Mouse (Mus musculus) neural tube, embryonic 11.5 days (tissue): Measurements from ENCODE around the gene Epc2. TPM values are rescaled to one million over a fixed set of nuclear protein-coding genes. Genes with fewer than 3 reads are reported as not detected.
"Not testable (repeated sequence)": the region's sequence is repeated elsewhere in the genome, so short reads cannot be mapped to it uniquely, and the experiment has no call there.

Source experiments
- ATAC-seq: fragments of 200-750 bp; cut with Nextera tagmentation; 2 replicates; pipeline ENCODE4 v1.8.0; 2017; ENCODE audit warnings: moderate number of reproducible peaks, mild to moderate bottlenecking, moderate TSS enrichment, moderate library complexity; ENCODE audit not compliant: insufficient read depth, low FRiP score, low TSS enrichment
- DNase-seq: peaks from one replicate; pipeline ENCODE4 v3.0.0-alpha.2; 2015; ENCODE audit warnings: low spot score
- H3K27ac ChIP-seq: fragments of 300-500 bp; sonication (generic); 2 replicates; pipeline ENCODE4 v1.5.1; 2014; ENCODE audit warnings: low read depth, mild to moderate bottlenecking, low read length
- H3K27me3 ChIP-seq: fragments of 300-500 bp; sonication (generic); 2 replicates; pipeline ENCODE4 v1.6.1; 2014; ENCODE audit warnings: mild to moderate bottlenecking, low read length, mixed read lengths; ENCODE audit not compliant: control insufficient read depth, insufficient read depth
- H3K36me3 ChIP-seq: fragments of 300-500 bp; sonication (generic); 2 replicates; pipeline ENCODE4 v1.6.1; 2014; ENCODE audit warnings: mild to moderate bottlenecking, low read length, moderate library complexity, mixed read lengths; ENCODE audit not compliant: control insufficient read depth, insufficient read depth
- H3K4me1 ChIP-seq: fragments of 300-500 bp; sonication (generic); 2 replicates; pipeline ENCODE4 v1.6.1; 2014; ENCODE audit warnings: low read length, mixed read lengths; ENCODE audit not compliant: control insufficient read depth, insufficient read depth
- H3K4me2 ChIP-seq: fragments of 300-500 bp; sonication (generic); 2 replicates; pipeline ENCODE4 v1.6.1; 2014; ENCODE audit warnings: low read depth, mild to moderate bottlenecking, moderate library complexity
- H3K4me3 ChIP-seq: fragments of 300-500 bp; sonication (generic); 2 replicates; pipeline ENCODE4 v1.5.1; 2014; ENCODE audit warnings: low read depth, low read length
- H3K9ac ChIP-seq: fragments of 300-500 bp; sonication (generic); 2 replicates; pipeline ENCODE4 v1.6.1; 2014; ENCODE audit warnings: mild to moderate bottlenecking, low read length
- H3K9me3 ChIP-seq: fragments of 300-500 bp; sonication (generic); 2 replicates; pipeline ENCODE4 v1.6.1; 2016; ENCODE audit warnings: low read length; ENCODE audit not compliant: control insufficient read depth
- WGBS: fragments of 180-500 bp; shearing (Covaris S2); extraction: QIAGEN DNeasy Blood & Tissue Kit; methylation state at CpG from one replicate; pipeline ENCODE4 v1.1.7; 2014; 5-methylcytosine and 5-hydroxymethylcytosine counted together
- polyA plus RNA-seq: library from polyadenylated mRNA; unstranded; fragments of >200 nt; fragmentation: Nextera tagmentation; extraction: Ambion mirVana; gene quantifications from 2 replicates; pipeline ENCODE4 v1.2.1, GENCODE M21; 2014

Gene Epc2
- polyA plus RNA-seq, 1 experiment from 2014 or later = 11.1 TPM

- 56% methylated on average over 3 of the region's 3 CpGs for WGBS
- peak; percentile 46 for DNase-seq
Measured at GRCm38 (mm10) chr2:49503596-49503995, 52.3 kb downstream of the Epc2 start.

GRCm38 (mm10) chr2:49505151-49505550 is 53.9 kb downstream of the Epc2 start:
- H3K4me1 ChIP-seq, H3K9me3 ChIP-seq, H3K4me2 ChIP-seq, H3K27me3 ChIP-seq, H3K36me3 ChIP-seq, ATAC-seq, H3K4me3 ChIP-seq, H3K27ac ChIP-seq, DNase-seq, H3K9ac ChIP-seq: not testable (repeated sequence)
- WGBS = 90% methylated on average over 1 of the region's 1 CpGs

More at GRCm38 (mm10) chr2:49503596-49503995, 52.3 kb downstream of the Epc2 start:
- Histone ChIP-seq H3K4me2 (no peak overlapping the region), H3K36me3 (no peaks in the 10 kb centered on the region), H3K9ac (no peak overlapping the region), H3K27ac (no peak overlapping the region), H3K4me3 (no peak overlapping the region), H3K27me3 (no peaks in the 10 kb centered on the region), H3K4me1 (no peaks in the 10 kb centered on the region), H3K9me3 (no peaks in the 10 kb centered on the region)
- ATAC-seq = no peak

GRCm38 (mm10) chr2:49510832-49511231 is 59.5 kb downstream of the Epc2 start:
- DNase-seq (no peak), ATAC-seq (no peak)
- Histone ChIP-seq H3K9me3 (no peaks in the 10 kb centered on the region), H3K36me3 (no peaks in the 10 kb centered on the region), H3K4me1 (no peaks in the 10 kb centered on the region; the same call in 1 of the 2 replicates), H3K27ac (no peak overlapping the region), H3K27me3 (no peaks in the 10 kb centered on the region), H3K4me3 (no peak overlapping the region), H3K9ac (no peak overlapping the region), H3K4me2 (no peak overlapping the region)
- 21% methylated on average over 1 of the region's 1 CpGs for WGBS

- Histone ChIP-seq H3K36me3 (no peaks in the 10 kb centered on the region), H3K27me3 (no peaks in the 10 kb centered on the region), H3K9me3 (no peaks in the 10 kb centered on the region), H3K9ac (no peak overlapping the region), H3K4me3 (no peak overlapping the region), H3K4me2 (no peak overlapping the region), H3K4me1 (no peaks in the 10 kb centered on the region), H3K27ac (no peak overlapping the region)
- ATAC-seq = no peak
- no peak for DNase-seq
- WGBS = 68% methylated on average over 2 of the region's 2 CpGs
Measured at GRCm38 (mm10) chr2:49516011-49516410, 64.7 kb downstream of the Epc2 start.

GRCm38 (mm10) chr2:49520409-49520808 is 69.1 kb downstream of the Epc2 start:
- Histone ChIP-seq H3K4me1 (no peaks in the 10 kb centered on the region), H3K4me2 (no peak overlapping the region), H3K27me3 (no peaks in the 10 kb centered on the region), H3K9me3 (no peaks in the 10 kb centered on the region), H3K36me3 (no peaks in the 10 kb centered on the region), H3K9ac (no peak overlapping the region), H3K4me3 (no peak overlapping the region), H3K27ac (no peak overlapping the region)
- no peak for DNase-seq
- ATAC-seq = no peak
- WGBS = 88% methylated on average over 2 of the region's 2 CpGs

GRCm38 (mm10) chr2:49520989-49521388 is 69.7 kb downstream of the Epc2 start:
- Histone ChIP-seq H3K4me1 (no peaks in the 10 kb centered on the region), H3K4me2 (no peak overlapping the region), H3K9ac (no peak overlapping the region), H3K9me3 (no peaks in the 10 kb centered on the region), H3K36me3 (no peaks in the 10 kb centered on the region), H3K4me3 (no peak overlapping the region), H3K27ac (no peak overlapping the region), H3K27me3 (no peaks in the 10 kb centered on the region)
- DNase-seq (no peak), ATAC-seq (no peak)
- WGBS = 94% methylated on average over 1 of the region's 1 CpGs

GRCm38 (mm10) chr2:49521564-49521963 is 70.3 kb downstream of the Epc2 start:
- H3K36me3 ChIP-seq = no peaks in the 10 kb centered on the region
- H3K9ac ChIP-seq = no peak overlapping the region
- WGBS = 73% methylated on average over 2 of the region's 2 CpGs
- no peaks in the 10 kb centered on the region for H3K4me1 ChIP-seq
- no peaks in the 10 kb centered on the region for H3K9me3 ChIP-seq
- no peak overlapping the region for H3K4me3 ChIP-seq
- H3K27me3 ChIP-seq = no peaks in the 10 kb centered on the region
- no peak overlapping the region for H3K27ac ChIP-seq
- ATAC-seq = no peak
- DNase-seq = no peak
- no peak overlapping the region for H3K4me2 ChIP-seq

- no peak overlapping the region for H3K4me3 ChIP-seq
- no peaks in the 10 kb centered on the region for H3K4me1 ChIP-seq
- no peak for DNase-seq
- no peak overlapping the region for H3K27ac ChIP-seq
- no peaks in the 10 kb centered on the region for H3K9me3 ChIP-seq
- WGBS = 83% methylated on average over 4 of the region's 4 CpGs
- H3K9ac ChIP-seq = no peak overlapping the region
- H3K4me2 ChIP-seq = no peak overlapping the region
- ATAC-seq = no peak
- no peaks in the 10 kb centered on the region for H3K36me3 ChIP-seq
- no peaks in the 10 kb centered on the region for H3K27me3 ChIP-seq
Measured at GRCm38 (mm10) chr2:49522578-49522977, 71.3 kb downstream of the Epc2 start.

GRCm38 (mm10) chr2:49537147-49537546 is 85.9 kb downstream of the Epc2 start:
- no peak overlapping the region for H3K27ac ChIP-seq
- no peak for ATAC-seq
- H3K4me3 ChIP-seq = no peak overlapping the region
- no peaks in the 10 kb centered on the region for H3K27me3 ChIP-seq
- H3K4me2 ChIP-seq = no peak overlapping the region
- 93% methylated on average over 6 of the region's 6 CpGs for WGBS
- no peak overlapping the region for H3K9ac ChIP-seq
- no peaks in the 10 kb centered on the region for H3K9me3 ChIP-seq
- no peaks in the 10 kb centered on the region for H3K4me1 ChIP-seq
- H3K36me3 ChIP-seq = peaks cover 3% of the 10 kb centered on the region; the same call in 1 of the 2 replicates
- DNase-seq = no peak
